Mouse (Mus musculus) erythroblast, embryonic 14.5 days (primary cell): ENCODE data around the gene Calcoco1.

Source experiments
- GATA1 ChIP-seq: IDR thresholded peaks from 2 replicates; pipeline ENCODE4 v1.6.1; 2012; ENCODE audit warnings: low read length, inconsistent platforms, mixed read lengths
- TAL1 ChIP-seq: IDR thresholded peaks from 3 replicates; pipeline ENCODE4 v1.6.1; 2012; ENCODE audit warnings: low read length, inconsistent platforms, mixed read lengths

GRCm38 (mm10) chr15:102745387-102745786, 23.4 kb upstream of the Calcoco1 start:
- TF ChIP-seq TAL1 = no peak
- no peak for TF ChIP-seq GATA1
